10 mouse cellular contexts compared by ENCODE assay signal in the genomic region with DNA sequence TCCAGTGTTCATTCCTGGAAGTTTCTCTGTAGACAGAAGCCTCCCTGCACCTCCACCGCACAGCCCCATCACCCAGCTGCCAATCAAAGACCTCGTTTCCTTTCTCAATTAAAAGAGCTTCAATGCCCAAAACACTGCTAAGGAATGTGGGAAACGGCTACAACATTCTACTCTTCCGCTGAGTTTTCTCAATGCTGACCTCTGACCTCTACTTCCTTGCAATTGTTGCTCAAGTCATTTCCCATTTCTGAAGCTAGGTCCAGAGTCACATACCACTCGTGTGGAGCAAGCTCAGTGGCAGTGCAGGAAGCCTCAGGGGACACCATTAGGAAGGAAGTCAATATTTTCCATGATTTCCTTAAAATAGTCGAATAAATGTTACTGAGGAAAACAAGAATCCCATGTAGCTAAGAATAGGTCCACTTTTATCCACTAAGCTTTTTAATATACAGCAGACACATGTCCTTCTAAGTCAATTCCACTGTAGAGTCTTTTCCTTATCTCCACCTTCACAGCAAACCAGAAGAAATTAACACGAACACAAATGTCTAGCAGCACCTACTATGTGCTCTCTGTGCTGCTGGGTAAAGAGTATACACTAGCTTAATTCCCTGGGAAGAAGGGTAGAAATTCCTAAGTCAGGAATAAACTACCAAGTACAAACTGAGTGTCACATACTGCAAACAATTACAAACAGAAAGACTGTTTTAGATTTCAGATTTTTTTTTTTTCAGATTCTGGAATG. TPM values are rescaled to one million over a fixed set of nuclear protein-coding genes. Genes with fewer than 3 reads are reported as not detected.
DNase-seq lines count a peak whose midpoint lies in the region; ATAC-seq and TF ChIP-seq lines count a peak whose summit lies in the region.
"Had no signal": no experiment of that assay in that cellular context is flagged by ENCODE, and none has a peak within 500 bp of the region (broad histone marks: within the 10 kb centered on the region; RNA-seq: fewer than 3 reads in every experiment).

No protein-coding gene starts in this region.

- no peak for TF ChIP-seq CTCF in thymus, adult 2 months (IDR thresholded peaks at IDR 0.05; ENCODE audit: borderline replicate concordance, control insufficient read depth, extremely low read depth, insufficient read depth, low read length, poor library complexity)

- H3K27me3 ChIP-seq in hindbrain, embryonic 10.5 days (ENCODE audit: insufficient read depth, poor library complexity, severe bottlenecking) = no peaks in the 10 kb centered on the region
- H3K27me3 ChIP-seq in hindbrain, embryonic 13.5 days = no peaks in the 10 kb centered on the region
- H3K27me3 ChIP-seq in heart, embryonic 15.5 days = no peaks in the 10 kb centered on the region
- no peaks in the 10 kb centered on the region for H3K27me3 ChIP-seq in lung, embryonic 16.5 days (ENCODE audit: control insufficient read depth, insufficient read depth, low read depth, low read length)
- no peaks in the 10 kb centered on the region for H3K27me3 ChIP-seq in thymus, adult 2 months (ENCODE audit: control insufficient read depth, insufficient read depth, low read length)

- no peak for TF ChIP-seq POLR2A in thymus, adult 2 months (IDR thresholded peaks at IDR 0.05; ENCODE audit: control insufficient read depth, extremely low read depth, insufficient read depth, low read length, poor library complexity)

- H3K4me1 ChIP-seq in hindbrain, embryonic 10.5 days (replicated peaks) = peaks cover 9% of the 10 kb centered on the region
- H3K4me1 ChIP-seq in hindbrain, embryonic 13.5 days (replicated peaks) = peaks cover 21% of the 10 kb centered on the region
- peaks cover 36% of the 10 kb centered on the region for H3K4me1 ChIP-seq in heart, embryonic 15.5 days (replicated peaks)
- H3K4me1 ChIP-seq in lung, embryonic 16.5 days (replicated peaks; ENCODE audit: control insufficient read depth, insufficient read depth, low read length) = peaks cover 10% of the 10 kb centered on the region
- H3K4me1 ChIP-seq in thymus, adult 2 months (replicated peaks; ENCODE audit: control insufficient read depth, insufficient read depth, low read length) = peaks cover 37% of the 10 kb centered on the region

- WGBS in hindbrain, embryonic 10.5 days = 31% methylated on average over 7 of the region's 7 CpGs
- WGBS in hindbrain, embryonic 13.5 days = 40% methylated on average over 7 of the region's 7 CpGs
- WGBS in heart, embryonic 15.5 days = 33% methylated on average over 7 of the region's 7 CpGs
- whole genome bisulfite sequencing in lung, embryonic 16.5 days = 28% methylated on average over 7 of the region's 7 CpGs
- 31% methylated on average over 7 of the region's 7 CpGs for WGBS in thymus, adult 2 months

- no peak overlapping the region for H3K27ac ChIP-seq in hindbrain, embryonic 10.5 days
- no peak overlapping the region for H3K27ac ChIP-seq in hindbrain, embryonic 13.5 days
- peak overlapping the region; percentile 62 for H3K27ac ChIP-seq in heart, embryonic 15.5 days
- peak overlapping the region; percentile 66 for H3K27ac ChIP-seq in lung, embryonic 16.5 days (ENCODE audit: low read length)
- no peak overlapping the region for H3K27ac ChIP-seq in thymus, adult 2 months (ENCODE audit: control insufficient read depth, insufficient read depth, low read length)

- no peaks in the 10 kb centered on the region for H3K9me3 ChIP-seq in hindbrain, embryonic 10.5 days
- H3K9me3 ChIP-seq in hindbrain, embryonic 13.5 days = no peaks in the 10 kb centered on the region
- no peaks in the 10 kb centered on the region for H3K9me3 ChIP-seq in heart, embryonic 15.5 days (replicated peaks)
- H3K9me3 ChIP-seq in lung, embryonic 16.5 days (ENCODE audit: control insufficient read depth, low read length) = no peaks in the 10 kb centered on the region

- no peak overlapping the region for H3K4me2 ChIP-seq in hindbrain, embryonic 13.5 days
- no peak overlapping the region for H3K4me2 ChIP-seq in heart, embryonic 15.5 days
- H3K4me2 ChIP-seq in lung, embryonic 16.5 days (ENCODE audit: low read depth, low read length) = no peak overlapping the region

- no peak overlapping the region for H3K9ac ChIP-seq in hindbrain, embryonic 13.5 days
- H3K9ac ChIP-seq in heart, embryonic 15.5 days = no peak overlapping the region
- no peak overlapping the region for H3K9ac ChIP-seq in lung, embryonic 16.5 days (ENCODE audit: low read length)

- H3K36me3 ChIP-seq in hindbrain, embryonic 10.5 days = no peaks in the 10 kb centered on the region
- H3K36me3 ChIP-seq in hindbrain, embryonic 13.5 days = no peaks in the 10 kb centered on the region
- H3K36me3 ChIP-seq in heart, embryonic 15.5 days = no peaks in the 10 kb centered on the region
- no peaks in the 10 kb centered on the region for H3K36me3 ChIP-seq in lung, embryonic 16.5 days (ENCODE audit: control insufficient read depth, insufficient read depth, low read length)
- no peaks in the 10 kb centered on the region for H3K36me3 ChIP-seq in thymus, adult 2 months (ENCODE audit: control insufficient read depth, insufficient read depth, low read length)

- DNase-seq in hindbrain, embryonic 10.5 days (ENCODE audit: low spot score) = peak; percentile 21
- peak; percentile 58 for DNase-seq in adrenal gland, postnatal 14 days
- no peak for DNase-seq in retina, embryonic 14.5 days (ENCODE audit: low spot score)
- no peak for DNase-seq in cerebellum, adult 9-10 months
- DNase-seq in thymus, adult 2 months = no peak
- DNase-seq: right cerebral cortex, postnatal 14 days had no signal

- no peak overlapping the region for H3K4me3 ChIP-seq in hindbrain, embryonic 10.5 days
- no peak overlapping the region for H3K4me3 ChIP-seq in hindbrain, embryonic 13.5 days
- H3K4me3 ChIP-seq in heart, embryonic 15.5 days = no peak overlapping the region
- no peak overlapping the region for H3K4me3 ChIP-seq in lung, embryonic 16.5 days (ENCODE audit: low read length)
- H3K4me3 ChIP-seq in thymus, adult 2 months (ENCODE audit: control insufficient read depth, insufficient read depth, low read length) = no peak overlapping the region

- no peak for ATAC-seq in hindbrain, embryonic 13.5 days (ENCODE audit: low FRiP score)
- peak; percentile 51; the same call in 1 of the 2 replicates for ATAC-seq in heart, embryonic 15.5 days (replicated peaks; ENCODE audit: insufficient number of reproducible peaks, insufficient read depth, low FRiP score, low read depth)
- peak; percentile 85 for ATAC-seq in lung, embryonic 16.5 days (ENCODE audit: low read depth)
- ATAC-seq: midbrain, embryonic 16.5 days had no signal

RNA-seq across cellular contexts. Expression of a gene that starts 28.8 kb away (rescaled TPM):
- polyA plus RNA-seq in hindbrain, embryonic 10.5 days (2016; fragmentation: Nextera tagmentation; extraction: Ambion mirVana) = 11.0 and 12.7 TPM in 2 replicates
- polyA plus RNA-seq in hindbrain, embryonic 13.5 days (2015; fragmentation: Nextera tagmentation; extraction: Ambion mirVana) = 11.6 and 11.7 TPM in 2 replicates
- total RNA-seq in adrenal gland, postnatal 14 days (2021) = 45.7 and 48.2 TPM in 2 replicates
- polyA plus RNA-seq in heart, embryonic 15.5 days (2015; fragmentation: Nextera tagmentation; extraction: Ambion mirVana) = 6.2 and 8.6 TPM in 2 replicates
- polyA plus RNA-seq in lung, embryonic 16.5 days (2015; fragmentation: Nextera tagmentation; extraction: Ambion mirVana) = 11.0 and 11.1 TPM in 2 replicates
- polyA plus RNA-seq in thymus, adult 2 months (2012; rRNA removed) = 51.1 and 62.0 TPM in 2 replicates

Comparison
In these comparisons a context has a peak if more than half of its experiments do, and no peak if none do; other contexts are left out.
1. DNase-seq: peak in hindbrain, embryonic 10.5 days (single experiment) and adrenal gland, postnatal 14 days (single experiment); none in retina, embryonic 14.5 days (single experiment), cerebellum, adult 9-10 months (single experiment) and thymus, adult 2 months (single experiment).
2. H3K27ac ChIP-seq: peak in heart, embryonic 15.5 days (single experiment) and lung, embryonic 16.5 days (single experiment); none in hindbrain, embryonic 10.5 days (single experiment), hindbrain, embryonic 13.5 days (single experiment) and thymus, adult 2 months (single experiment).